Mouse (Mus musculus) 3T3-L1 (cell line): ENCODE results near the gene Dhx33.

Experiments used
- DNase-seq: peaks from one replicate; pipeline ENCODE4 v3.0.0-alpha.2; 2015; ENCODE audit warnings: low read depth, low spot score

The Dhx33 gene

GRCm38 (mm10) chr11:71004316-71004773, at the start of gene Dhx33:
TSS of gene Dhx33 (minus strand) at chr11:71004437.
- DNase-seq, result peak; percentile 99

- DNase-seq, result peak; percentile 49
Observed at GRCm38 (mm10) chr11:71052554-71052953, 48.3 kb upstream of the Dhx33 start.

DNA sequence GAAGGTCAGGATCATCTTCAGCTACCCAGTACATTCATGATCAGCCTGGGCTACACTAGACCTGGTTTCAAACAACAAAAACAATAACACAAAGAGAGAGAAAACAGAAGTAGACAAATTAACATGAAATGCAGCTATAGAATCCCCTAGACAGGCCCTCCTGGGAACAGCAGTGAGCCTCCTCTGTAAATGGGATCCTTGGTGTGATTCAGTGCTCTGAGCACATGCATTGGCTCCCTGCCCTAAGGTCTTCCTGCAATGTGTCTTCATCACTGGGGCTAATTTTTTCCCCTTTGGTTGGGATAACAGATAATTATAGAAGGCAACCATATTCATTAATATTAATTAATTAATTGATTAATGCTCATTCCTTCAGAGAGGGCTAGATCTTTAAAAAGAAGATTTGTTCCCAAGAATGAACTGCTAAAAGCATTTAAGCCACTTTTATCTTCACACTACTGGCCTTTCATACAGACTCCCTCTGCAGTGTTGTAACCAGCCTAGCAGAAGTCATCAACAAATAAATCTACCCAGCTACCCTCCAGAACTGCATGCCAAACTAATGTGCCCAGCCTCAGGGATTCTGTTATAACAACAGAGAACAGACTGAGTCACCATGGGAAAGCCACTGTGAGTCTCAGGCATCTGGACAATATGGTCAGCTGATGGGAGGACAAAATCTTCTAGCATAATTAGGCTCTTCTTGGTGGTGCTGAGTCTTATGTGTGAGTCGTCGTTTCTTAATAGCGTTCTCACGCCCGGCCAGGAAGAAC, 35.5 kb upstream of the Dhx33 start:
- peak; percentile 82 for DNase-seq

GRCm38 (mm10) chr11:71033163-71033761, 29.0 kb upstream of the Dhx33 start, which contains the start of gene 6330403K07Rik:
TSS of gene 6330403K07Rik (minus strand) at chr11:71033513.
- DNase-seq, result no peak

GRCm38 (mm10) chr11:71032491-71033162, 28.4 kb upstream of the Dhx33 start:
- no peak for DNase-seq

DNA sequence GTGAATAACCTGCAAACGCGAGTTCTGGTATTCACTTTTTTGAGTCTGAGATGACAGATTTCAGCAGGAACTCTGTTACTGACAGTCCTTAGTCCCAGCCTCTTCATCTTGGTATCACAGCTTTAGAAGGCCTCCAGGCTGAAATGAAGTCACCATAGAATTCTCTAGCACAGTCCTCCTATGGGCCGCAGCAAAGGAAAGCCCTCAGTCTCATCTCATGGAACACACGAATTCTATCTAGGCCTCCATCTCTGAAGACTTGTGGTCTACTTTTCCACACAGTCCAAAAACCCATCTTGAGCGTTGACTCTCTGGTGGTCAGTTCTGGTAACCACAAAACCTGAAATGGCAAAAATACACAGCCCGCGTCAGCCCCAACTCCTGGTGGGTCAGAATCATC, 27.8 kb upstream of the Dhx33 start:
- DNase-seq, result no peak

DNA sequence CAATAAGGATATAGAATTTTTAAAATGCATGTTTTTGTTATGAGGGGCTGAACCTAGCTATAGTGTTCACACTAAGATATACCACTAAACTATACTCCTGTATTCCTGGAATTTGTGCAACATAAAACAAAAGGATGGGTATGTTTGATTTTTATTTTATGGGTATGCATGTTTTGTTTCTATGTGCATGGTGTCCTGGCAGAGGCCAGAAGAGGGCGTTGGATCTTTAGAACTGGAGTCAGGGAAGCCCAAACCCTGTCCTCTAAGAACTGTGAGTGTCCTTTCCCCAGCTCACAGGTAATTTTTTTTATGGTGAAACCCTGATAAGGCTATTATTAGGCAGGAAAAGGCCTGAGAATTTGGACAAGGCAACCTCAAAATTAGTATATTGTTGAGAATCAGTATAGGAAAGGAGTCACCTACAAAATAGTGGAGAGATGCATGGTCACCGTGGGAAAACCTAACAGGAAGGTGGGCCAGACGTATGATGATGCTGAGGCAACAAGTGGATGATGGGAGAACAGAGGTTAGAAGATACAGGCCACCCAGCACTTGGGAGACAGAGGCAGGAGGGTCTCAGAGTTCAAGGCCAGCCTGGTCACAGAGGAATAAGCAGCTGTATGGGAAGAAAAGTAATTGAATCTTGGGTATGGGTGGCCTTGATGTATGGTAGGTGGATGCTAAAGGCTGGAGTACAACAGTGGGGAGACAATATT, 25.3 kb upstream of the Dhx33 start:
- no peak for DNase-seq

DNA sequence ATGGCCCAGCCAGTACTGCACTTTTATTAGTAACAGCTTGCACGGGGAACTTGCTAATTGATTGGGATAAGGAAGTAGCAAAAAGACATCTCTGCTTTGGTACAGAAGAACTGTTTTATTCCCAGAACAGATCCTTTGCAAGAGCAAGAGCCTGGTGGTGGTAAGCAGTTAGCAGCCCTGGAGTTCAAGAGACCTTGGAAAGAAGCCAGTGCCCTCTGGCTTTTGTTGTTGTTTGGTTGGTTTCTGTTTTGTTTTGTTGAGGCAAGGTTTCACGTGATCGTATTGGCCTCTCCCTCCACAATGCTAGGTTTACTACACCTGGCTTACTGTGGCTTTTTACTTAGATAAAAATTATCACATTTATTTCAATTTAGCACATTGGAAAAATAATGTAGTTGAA, 24.0 kb upstream of the Dhx33 start:
- DNase-seq, result no peak

DNA sequence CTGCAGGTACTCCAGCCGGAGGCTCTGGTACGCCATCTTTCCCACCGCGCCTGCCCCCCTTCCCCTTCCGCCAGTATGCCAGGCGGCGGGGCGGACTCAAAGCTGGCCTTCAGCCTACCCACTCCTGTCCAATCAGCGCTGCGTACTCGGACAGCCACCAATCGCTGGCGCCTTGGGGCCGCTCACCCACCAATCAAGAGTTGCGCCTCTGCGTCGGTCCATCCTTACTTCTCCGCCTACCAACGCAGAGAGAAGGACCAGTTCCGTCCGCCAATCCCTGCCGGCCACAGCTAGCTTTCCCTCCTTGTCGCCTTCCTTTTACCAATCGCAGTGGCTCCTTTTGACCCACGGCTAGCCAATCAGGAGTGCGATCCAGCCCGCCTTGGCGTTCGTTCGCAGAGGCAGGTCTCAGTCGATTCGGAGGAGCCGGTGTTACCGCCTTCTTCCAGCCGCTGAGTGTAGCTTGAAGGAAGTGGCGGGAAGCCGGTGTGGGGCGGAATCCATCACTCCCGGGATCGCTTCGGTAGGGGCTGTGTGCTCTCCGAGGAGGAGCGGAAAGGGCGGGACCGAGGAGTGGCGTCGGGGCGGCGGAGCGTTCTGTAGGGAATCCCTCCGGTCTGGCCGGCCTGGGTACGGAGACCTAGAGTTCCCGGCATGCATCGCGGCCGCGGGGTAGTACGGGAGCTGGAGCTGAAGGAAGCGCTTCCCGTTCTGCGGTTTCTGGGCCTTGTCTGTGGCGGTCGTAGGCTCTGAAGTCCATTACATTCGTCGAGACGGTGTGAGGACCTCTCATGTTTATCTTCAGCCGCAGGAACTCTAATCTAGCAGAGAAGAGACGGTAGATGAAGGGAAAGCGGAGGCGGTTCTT, 15.2 kb upstream of the Dhx33 start, which contains the start of the genes Mis12 and Derl2:
Gene Mis12 (plus strand): TSS at position 411 of the 868 bp plus-strand sequence.
Gene Derl2 (minus strand): TSS at position 641 of the 868 bp plus-strand sequence.
- peak; percentile 100 for DNase-seq

DNA sequence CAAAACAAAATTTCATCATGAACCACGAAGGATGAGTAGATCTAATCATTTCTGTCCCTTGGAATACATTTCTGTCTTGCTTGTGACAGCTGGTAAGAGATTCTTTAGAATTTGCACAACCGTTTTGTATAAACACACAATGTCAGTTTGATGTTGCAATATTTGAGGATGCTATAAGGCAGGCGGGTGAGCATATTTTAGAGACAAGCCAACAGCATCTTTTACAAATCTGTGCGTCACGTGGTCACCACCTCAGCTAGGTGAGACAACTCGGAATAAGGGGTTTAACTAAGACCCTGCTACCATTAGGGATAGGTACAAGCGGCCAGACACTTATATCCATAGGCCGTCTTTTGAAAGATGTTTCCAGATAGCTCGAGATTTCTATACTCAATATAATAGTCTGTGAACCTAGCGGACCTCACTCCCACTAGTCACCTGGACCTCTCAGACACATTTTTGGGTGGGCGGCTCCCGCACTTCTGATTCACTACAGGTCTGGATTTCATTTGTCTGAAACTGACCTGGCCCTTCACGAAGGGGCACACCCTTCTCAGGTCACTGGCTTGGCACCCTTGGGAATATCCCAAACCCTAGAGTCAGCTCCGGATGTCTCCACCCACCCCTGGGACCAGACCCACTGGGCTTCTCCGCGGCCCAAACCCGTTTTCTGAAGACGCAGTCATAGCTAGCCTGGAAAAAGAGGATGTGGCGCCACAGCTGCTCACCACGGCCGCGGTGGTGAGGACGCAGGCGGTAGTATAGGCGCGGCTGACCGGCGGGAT, 14.4 kb upstream of the Dhx33 start:
- DNase-seq, result peak; percentile 21

- DNase-seq, result no peak
Observed at GRCm38 (mm10) chr11:71017051-71017450, 12.8 kb upstream of the Dhx33 start.

GRCm38 (mm10) chr11:71012743-71013142, 8.5 kb upstream of the Dhx33 start:
- no peak for DNase-seq

- no peak for DNase-seq
Observed at GRCm38 (mm10) chr11:71008321-71008720, 4.1 kb upstream of the Dhx33 start.

DNA sequence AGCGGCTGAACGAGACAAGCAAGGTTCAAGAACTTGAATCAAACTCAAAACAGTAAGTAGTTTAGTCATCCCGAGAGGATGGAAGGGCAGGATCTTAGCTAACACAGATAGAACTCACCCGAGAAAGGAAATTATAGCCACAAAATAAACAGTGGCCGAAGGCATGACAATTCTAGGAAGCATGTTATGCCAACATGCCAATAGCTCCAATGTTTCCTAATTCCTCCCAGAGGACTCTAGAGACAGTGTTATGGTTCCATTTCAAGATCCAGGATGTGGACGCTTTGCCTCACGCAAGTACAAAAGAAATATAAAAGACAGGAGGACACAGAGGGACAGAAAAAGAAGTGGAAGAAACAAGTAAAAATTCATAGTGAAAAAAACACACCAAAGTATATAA, 3.6 kb upstream of the Dhx33 start:
- DNase-seq, result no peak

- DNase-seq, result no peak
Observed at GRCm38 (mm10) chr11:71007026-71007425, 2.8 kb upstream of the Dhx33 start.

GRCm38 (mm10) chr11:71005046-71005445, 809 bp upstream of the Dhx33 start:
- peak; percentile 16 for DNase-seq

DNA sequence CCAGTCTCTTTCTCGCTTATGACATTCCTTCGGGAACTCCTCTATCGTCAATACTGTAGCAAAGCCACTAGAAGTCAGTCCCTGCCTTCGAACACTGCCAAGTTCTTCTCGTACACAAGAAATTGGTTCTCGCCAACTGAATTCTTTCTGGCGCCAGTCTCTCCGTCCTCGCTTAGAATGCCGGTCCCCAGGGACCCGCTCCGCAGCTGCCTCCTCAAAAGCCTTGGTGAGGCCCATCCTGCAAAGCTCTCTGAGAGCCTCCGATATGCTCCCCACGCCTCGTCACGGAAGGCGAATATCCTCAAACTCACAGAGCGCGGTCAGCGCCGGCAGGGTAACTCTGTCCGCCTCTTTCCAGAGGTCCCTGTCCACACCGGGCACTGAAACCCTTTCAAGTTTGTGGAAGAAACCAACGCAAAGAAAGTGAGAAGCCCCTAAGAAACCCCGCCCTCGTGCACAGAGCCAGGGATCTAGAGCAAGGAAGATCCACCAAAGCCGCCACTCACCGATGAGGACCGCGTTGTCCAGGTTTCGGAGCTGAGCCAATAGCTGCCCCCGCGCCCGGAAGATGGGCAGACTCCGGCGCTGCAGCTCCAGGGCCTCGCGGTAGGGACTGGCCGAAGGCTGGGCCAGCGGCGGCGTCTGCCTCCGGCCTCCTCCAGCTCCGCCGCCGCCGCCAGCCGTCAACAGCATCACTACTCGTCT, 474 bp downstream of the Dhx33 start:
- peak; percentile 81 for DNase-seq

GRCm38 (mm10) chr11:71001167-71001566, 3.1 kb downstream of the Dhx33 start:
- no peak for DNase-seq

GRCm38 (mm10) chr11:70982557-70983228, 21.5 kb downstream of the Dhx33 start, which contains the start of gene C1qbp:
TSS of gene C1qbp (minus strand) at chr11:70983026.
- DNase-seq, result peak; percentile 88
